Mouse (Mus musculus) embryo, embryonic 10 days (tissue): ENCODE measurements around the gene Rgs11.
"Not testable (repeated sequence)": the region's sequence is repeated elsewhere in the genome, so short reads cannot be mapped to it uniquely, and the experiment has no call there.

Experiments used
- DNase-seq: peaks from one replicate; pipeline ENCODE4 v3.0.0-alpha.2; 2015; ENCODE audit warnings: low spot score

The Rgs11 gene

GRCm38 (mm10) chr17:26202737-26203136 is at the start of gene Rgs11:
Gene Rgs11 (plus strand): TSS chr17:26202951.
- DNase-seq: no peak

- DNase-seq: no peak
Measured at GRCm38 (mm10) chr17:26162736-26163135, 40.0 kb upstream of the Rgs11 start.

- no peak for DNase-seq
Measured at GRCm38 (mm10) chr17:26168039-26168438, 34.7 kb upstream of the Rgs11 start.

- not testable (repeated sequence) for DNase-seq
Measured at GRCm38 (mm10) chr17:26175248-26175647, 27.5 kb upstream of the Rgs11 start.

GRCm38 (mm10) chr17:26178611-26179010 is 24.1 kb upstream of the Rgs11 start:
- DNase-seq: no peak

DNA sequence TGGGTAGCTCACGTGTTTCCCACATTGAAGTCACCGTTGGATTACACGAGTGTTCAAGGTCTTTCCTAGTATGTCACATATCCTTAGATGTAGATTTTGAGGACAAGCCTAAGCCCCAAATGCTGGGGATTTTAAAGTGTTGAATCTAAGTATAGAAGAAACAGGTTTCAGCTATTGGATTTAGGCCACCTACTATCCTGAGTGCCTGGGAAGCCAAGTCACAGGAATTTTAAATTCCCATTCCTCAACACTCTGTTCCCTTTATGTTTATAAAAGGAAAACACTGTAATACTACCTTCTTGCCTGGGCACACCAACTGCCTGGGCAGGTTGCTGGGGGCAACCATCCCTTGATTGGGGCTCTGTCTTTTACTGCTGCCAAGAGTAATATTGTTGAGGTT is 21.6 kb upstream of the Rgs11 start:
- DNase-seq: no peak

GRCm38 (mm10) chr17:26187592-26187991 is 15.2 kb upstream of the Rgs11 start:
- DNase-seq: no peak

DNA sequence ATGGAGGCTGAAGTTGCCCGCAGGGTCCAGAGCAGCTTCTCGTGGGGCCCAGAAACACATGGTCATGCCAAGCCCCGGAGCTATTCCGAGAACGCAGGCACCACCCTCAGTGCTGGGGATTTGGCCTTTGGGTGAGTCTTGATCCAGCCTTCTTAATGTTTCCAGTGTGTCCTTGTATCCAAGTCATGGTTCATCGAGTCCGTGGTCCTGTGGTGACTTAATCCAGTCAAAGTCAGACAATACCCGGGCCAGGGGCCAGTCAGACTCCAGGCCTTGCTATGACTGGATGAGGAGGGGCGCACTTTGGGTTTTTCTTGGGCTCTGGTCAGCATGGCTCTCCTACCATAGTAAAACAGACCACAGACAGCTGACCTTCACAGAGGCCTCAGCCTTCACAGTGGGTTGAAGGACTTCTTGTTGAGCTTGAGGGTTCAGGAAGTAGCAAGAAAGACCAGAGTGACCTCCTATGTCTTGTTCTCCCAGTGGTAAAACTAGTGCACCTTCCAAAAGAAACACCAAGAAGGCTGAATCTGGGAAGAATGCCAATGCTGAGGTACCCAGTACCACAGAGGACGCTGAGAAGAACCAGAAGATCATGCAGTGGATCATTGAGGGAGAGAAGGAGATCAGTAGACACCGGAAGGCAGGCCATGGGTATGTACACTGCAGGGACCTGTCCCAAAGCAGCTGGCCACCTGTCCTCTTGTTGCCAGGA is 14.5 kb upstream of the Rgs11 start:
- no peak for DNase-seq

DNA sequence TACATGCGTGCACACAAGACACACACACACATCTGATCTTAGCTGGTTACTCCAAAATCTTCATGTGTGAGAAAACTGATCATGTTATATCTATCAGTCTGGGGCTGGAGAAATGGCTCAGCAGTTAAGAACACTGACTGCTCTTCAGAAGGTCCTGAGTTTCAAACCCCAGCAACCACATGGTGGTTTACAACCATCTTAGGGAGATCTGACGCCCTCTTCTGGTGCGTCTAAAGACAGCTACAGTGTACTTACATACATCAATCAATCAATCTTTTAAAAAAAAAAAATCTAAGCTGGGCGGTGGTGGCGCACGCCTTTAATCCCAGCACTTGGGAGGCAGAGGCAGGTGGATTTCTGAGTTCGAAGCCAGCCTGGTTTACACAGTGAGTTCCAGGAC is 11.3 kb upstream of the Rgs11 start:
- DNase-seq: not testable (repeated sequence)

DNA sequence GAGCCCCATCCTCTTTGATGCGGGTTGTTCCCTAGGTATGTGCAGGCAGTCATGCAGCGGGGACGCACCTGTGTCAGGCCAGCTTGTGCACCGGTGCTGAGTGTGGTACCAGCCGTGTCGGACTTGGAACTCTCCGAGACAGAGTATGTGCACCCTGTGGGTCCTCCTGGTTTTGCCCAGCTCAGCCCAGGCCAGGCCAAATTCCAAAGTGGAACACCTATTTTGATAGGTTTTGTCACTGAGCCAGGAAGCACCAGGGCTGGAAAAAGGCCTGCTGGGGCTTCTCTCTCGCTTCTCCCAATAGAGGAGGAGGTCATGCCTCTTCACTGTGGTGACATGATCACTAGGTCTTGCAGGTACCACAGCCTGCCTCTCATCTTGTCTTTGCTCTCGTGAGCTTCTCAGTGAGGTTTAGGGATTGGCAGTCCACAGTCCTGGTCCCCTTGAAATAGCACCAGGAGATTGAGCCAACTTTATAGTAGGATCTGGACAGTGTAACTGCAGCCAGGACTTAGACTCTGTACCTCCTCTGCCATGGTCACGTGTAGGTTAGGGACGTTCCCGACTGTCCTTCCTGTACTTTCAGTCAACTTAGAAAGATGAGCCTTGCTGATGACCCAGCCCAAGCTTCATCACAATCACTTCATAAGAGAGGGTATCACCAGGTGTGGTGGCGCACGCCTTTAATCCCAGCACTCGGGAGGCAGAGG is 10.1 kb upstream of the Rgs11 start:
- no peak for DNase-seq

DNA sequence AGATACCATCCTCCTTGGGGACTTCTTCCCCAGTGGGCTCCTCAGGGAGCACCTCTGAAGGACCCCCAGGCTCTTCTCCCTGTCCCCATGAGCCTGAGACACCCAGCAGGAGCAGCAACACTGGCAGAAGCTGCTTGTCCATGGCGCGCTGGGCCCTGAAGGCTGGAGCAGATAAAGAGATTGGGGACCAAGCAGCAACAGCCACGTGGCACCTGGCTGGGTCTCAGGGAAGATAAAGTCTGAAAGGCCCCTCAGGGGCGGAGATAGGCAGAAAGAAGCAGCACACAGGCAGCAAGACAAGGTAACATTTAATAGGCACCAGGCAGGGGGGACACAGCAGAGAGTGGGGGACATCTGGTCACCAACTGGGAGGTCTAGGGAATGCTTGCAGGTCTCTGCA is 3.9 kb upstream of the Rgs11 start, which contains the start of gene Pdia2:
Gene Pdia2 (minus strand): TSS at position 196 of the 400 bp plus-strand sequence.
- no peak for DNase-seq

DNA sequence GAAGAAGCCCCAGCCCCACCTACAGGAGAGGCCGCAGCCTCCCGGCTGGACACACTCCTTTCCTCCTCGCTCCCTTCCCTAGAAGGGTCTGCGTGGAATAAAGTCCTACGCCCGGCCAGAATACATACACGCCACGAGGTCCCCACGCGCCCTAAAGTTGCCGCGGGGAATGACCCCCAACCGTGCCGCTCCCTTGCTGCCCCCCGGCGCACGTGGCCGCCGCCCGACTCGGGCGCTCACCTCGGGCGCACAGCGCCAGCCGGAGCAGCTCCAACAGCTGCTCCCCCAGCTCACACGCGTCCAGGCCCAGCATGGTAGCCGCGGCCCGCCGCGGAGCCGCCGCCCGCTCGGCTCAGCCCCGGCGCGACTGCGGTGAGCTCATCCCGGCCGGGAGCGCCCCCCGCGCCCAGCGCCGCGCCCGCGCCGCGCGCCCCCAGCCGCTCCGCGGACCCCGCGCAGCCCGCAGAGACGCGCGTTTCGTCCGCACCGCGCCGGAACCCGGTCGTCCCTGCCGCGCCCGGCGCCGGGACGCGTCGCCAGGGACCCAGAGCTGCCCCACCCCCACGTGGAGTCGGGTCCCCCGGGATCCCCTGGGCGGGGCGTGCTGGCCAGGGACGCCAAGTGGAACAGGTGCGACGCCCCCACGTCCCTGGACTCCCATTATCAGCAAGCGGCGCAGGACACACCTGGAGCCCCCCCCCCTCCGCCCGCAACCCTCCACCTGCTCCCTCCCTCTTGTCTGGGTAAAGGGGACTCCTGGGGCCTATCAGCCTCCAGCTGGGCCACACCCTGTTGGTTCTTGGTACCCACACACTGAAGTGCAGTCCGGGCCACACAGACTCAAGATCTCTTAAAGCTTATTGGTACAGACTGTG is 1.7 kb upstream of the Rgs11 start:
- peak; percentile 22 for DNase-seq

DNA sequence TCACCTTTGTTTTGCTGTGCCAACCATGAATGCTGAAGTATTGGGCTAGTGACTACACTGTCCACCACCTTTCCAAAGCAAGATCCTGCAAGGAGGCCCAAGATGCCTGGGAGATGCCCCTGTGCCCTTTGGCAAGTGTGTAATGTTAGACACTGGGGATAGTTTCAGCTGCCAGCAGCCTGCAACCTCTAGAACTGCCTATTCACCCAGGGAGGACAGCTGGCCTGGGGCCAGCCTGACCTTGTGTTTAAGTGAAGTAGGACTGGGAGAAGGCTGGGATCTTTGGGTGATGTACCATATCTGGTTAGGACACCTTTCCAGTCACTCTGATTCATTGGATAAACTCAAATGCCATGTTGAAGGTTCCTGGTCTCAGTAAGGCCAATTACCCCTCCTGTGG is 753 bp upstream of the Rgs11 start:
- no peak for DNase-seq

- no peak for DNase-seq
Measured at GRCm38 (mm10) chr17:26203321-26203811, 615 bp downstream of the Rgs11 start.

- DNase-seq: no peak
Measured at GRCm38 (mm10) chr17:26204766-26205165, 2.0 kb downstream of the Rgs11 start.

GRCm38 (mm10) chr17:26206392-26206791 is 3.6 kb downstream of the Rgs11 start:
- no peak for DNase-seq

DNA sequence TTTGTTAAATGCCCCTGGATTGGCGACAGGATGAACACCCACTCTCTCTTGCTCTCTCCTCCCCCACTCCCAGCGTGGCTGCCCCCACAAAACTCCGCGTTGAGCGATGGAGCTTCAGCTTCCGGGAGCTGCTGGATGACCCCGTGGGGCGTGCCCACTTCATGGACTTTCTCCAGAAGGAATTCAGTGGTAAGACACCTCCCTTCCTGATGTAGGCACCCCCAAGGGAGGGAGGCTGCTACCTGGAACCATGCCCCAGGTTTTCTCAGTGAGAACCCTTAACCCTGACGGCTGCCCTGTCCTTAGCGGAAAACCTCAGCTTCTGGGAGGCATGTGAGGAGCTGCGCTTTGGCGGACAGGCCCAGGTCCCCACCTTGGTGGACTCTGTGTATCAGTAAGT is 4.9 kb downstream of the Rgs11 start, which contains the start of gene Arhgdig:
Gene Arhgdig (minus strand): TSS at position 101 of the 400 bp plus-strand sequence.
- DNase-seq: no peak

DNA sequence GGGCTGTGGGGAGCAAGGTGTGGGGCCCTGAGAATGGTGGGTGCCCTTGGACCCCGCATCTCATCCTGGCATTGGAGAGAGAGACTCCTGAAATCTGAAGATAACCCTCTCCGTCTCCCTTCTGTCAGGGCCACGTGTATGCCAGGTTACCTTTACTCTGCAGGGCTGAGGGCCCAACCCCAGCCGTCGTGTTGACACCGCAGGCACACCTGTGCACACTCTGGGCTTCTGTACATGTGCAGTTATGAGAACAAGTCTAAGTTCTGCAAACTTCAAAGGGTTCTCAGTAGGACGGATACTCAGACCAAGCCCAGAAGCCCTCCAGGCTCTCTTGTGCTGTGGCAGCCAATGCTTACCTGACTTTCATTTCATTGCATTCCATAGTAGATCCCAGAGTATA is 9.5 kb downstream of the Rgs11 start:
- DNase-seq: no peak

- DNase-seq: no peak
Measured at GRCm38 (mm10) chr17:26212681-26213080, 9.9 kb downstream of the Rgs11 start.

GRCm38 (mm10) chr17:26221508-26221907 is 18.8 kb downstream of the Rgs11 start:
- DNase-seq: no peak

- no peak for DNase-seq
Measured at GRCm38 (mm10) chr17:26225150-26225549, 22.4 kb downstream of the Rgs11 start.

- no peak for DNase-seq
Measured at GRCm38 (mm10) chr17:26229776-26230175, 27.0 kb downstream of the Rgs11 start.
